Mouse (Mus musculus) heart, postnatal 0 days (tissue): Measurements from ENCODE around the gene Atxn1.

Experiments used
- CTCF ChIP-seq: IDR thresholded peaks from 2 replicates; pipeline ENCODE4 v1.5.1; 2016; ENCODE audit warnings: antibody characterized with exemption, control low read depth, low read depth
- EP300 ChIP-seq: IDR thresholded peaks from 2 replicates; pipeline ENCODE4 v1.6.1; 2016; ENCODE audit warnings: antibody characterized with exemption, low read depth

GRCm38 (mm10) chr13:46011232-46011631 lies 46.4 kb upstream of the Atxn1 start:
- TF ChIP-seq CTCF (no peak), EP300 (no peak)
